15 mouse cellular contexts compared by ENCODE assay signal in the genomic region with DNA sequence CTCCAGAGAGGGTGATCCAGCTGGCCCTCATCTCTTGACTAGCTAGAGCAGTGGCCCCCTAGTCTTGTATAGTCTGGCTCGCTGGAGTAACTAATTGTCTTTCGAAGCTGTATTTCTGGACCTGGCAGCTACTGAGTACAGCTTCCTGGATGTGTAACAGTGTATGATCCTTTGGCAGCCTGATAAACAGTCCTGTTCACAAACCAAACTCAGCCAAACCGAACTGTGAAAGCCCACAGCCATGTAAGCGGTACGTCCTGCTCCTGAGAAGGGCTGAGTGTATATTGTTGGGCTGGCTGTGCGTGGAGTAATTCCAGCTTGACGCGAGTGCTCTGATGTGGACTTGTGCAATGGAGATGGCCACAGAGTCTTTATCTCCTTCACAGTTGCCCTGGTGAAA. TPM values are rescaled to one million over a fixed set of nuclear protein-coding genes. Genes with fewer than 3 reads are reported as not detected.
DNase-seq lines count a peak whose midpoint lies in the region; ATAC-seq lines count a peak whose summit lies in the region.
"Had no signal": no experiment of that assay in that cellular context is flagged by ENCODE, and none has a peak within 500 bp of the region (broad histone marks: within the 10 kb centered on the region; RNA-seq: fewer than 3 reads in every experiment).

No protein-coding gene starts in this region.

- 0 out of 2 replicates have a peak, but pooled peaks have one; percentile 7 for ATAC-seq in hindbrain, embryonic 15.5 days (ENCODE audit: low FRiP score, low read depth)
- no peak for ATAC-seq in hindbrain, embryonic 14.5 days (ENCODE audit: low FRiP score)
- ATAC-seq in stomach, embryonic 16.5 days (ENCODE audit: insufficient read depth, low FRiP score): no peak
- ATAC-seq: CD4-positive, CD25-positive, alpha-beta regulatory T cell, adult 4 months had no signal

- no peak overlapping the region for H3K4me2 ChIP-seq in hindbrain, embryonic 15.5 days
- H3K4me2 ChIP-seq in hindbrain, embryonic 14.5 days (replicated peaks): no peak overlapping the region
- no peak overlapping the region for H3K4me2 ChIP-seq in stomach, embryonic 16.5 days (ENCODE audit: low read depth, low read length)
- H3K4me2 ChIP-seq: heart, embryonic 13.5 days had no signal

- WGBS in hindbrain, embryonic 15.5 days: 83% methylated on average over 8 of the region's 8 CpGs
- WGBS in hindbrain, embryonic 14.5 days: 82% methylated on average over 8 of the region's 8 CpGs
- WGBS in limb, embryonic 10.5 days: 84% methylated on average over 8 of the region's 8 CpGs
- WGBS in stomach, embryonic 16.5 days: 44% methylated on average over 8 of the region's 8 CpGs

- no peak overlapping the region for H3K27ac ChIP-seq in hindbrain, embryonic 15.5 days (replicated peaks)
- H3K27ac ChIP-seq in hindbrain, embryonic 14.5 days: no peak overlapping the region
- peak overlapping the region; percentile 83 for H3K27ac ChIP-seq in limb, embryonic 10.5 days
- H3K27ac ChIP-seq in stomach, embryonic 16.5 days (ENCODE audit: low read length): peak overlapping the region; percentile 24; the same call in 1 of the 2 replicates
- H3K27ac ChIP-seq: heart, embryonic 13.5 days had no signal

- H3K36me3 ChIP-seq in hindbrain, embryonic 15.5 days: no peaks in the 10 kb centered on the region
- no peaks in the 10 kb centered on the region for H3K36me3 ChIP-seq in hindbrain, embryonic 14.5 days (replicated peaks; ENCODE audit: control insufficient read depth, insufficient read depth)
- no peaks in the 10 kb centered on the region for H3K36me3 ChIP-seq in limb, embryonic 10.5 days
- no peaks in the 10 kb centered on the region for H3K36me3 ChIP-seq in stomach, embryonic 16.5 days (ENCODE audit: control insufficient read depth, insufficient read depth, low read length)
- H3K36me3 ChIP-seq: heart, embryonic 13.5 days had no signal

- peaks cover 25% of the 10 kb centered on the region for H3K4me1 ChIP-seq in hindbrain, embryonic 15.5 days (replicated peaks)
- peaks cover 21% of the 10 kb centered on the region for H3K4me1 ChIP-seq in hindbrain, embryonic 14.5 days (replicated peaks; ENCODE audit: control insufficient read depth, insufficient read depth, low read length)
- peaks cover 95% of the 10 kb centered on the region for H3K4me1 ChIP-seq in limb, embryonic 10.5 days
- peaks cover 46% of the 10 kb centered on the region for H3K4me1 ChIP-seq in stomach, embryonic 16.5 days (ENCODE audit: control insufficient read depth, insufficient read depth, low read length)

- H3K9me3 ChIP-seq in hindbrain, embryonic 15.5 days: no peaks in the 10 kb centered on the region
- no peaks in the 10 kb centered on the region for H3K9me3 ChIP-seq in hindbrain, embryonic 14.5 days (ENCODE audit: control insufficient read depth, low read length)
- H3K9me3 ChIP-seq in limb, embryonic 10.5 days (replicated peaks): no peaks in the 10 kb centered on the region
- no peaks in the 10 kb centered on the region for H3K9me3 ChIP-seq in stomach, embryonic 16.5 days (replicated peaks; ENCODE audit: control insufficient read depth, low read length)
- H3K9me3 ChIP-seq: heart, embryonic 13.5 days had no signal

- no peak for DNase-seq in hindbrain, embryonic 14.5 days (ENCODE audit: low spot score)
- DNase-seq in retina, postnatal 1 day: peak; percentile 41
- no peak for DNase-seq in retina, embryonic 14.5 days (ENCODE audit: low spot score)
- no peak for DNase-seq in limb, embryonic 10.5 days (ENCODE audit: low spot score)
- no peak for DNase-seq in testis, postnatal 14 days (ENCODE audit: low spot score)
- DNase-seq in spleen, postnatal 36 days (ENCODE audit: low spot score in 2 of 2): no peak
- DNase-seq: cerebellum, adult 2 months; gastrocnemius, postnatal 10 days; kidney, postnatal 36 days; right cerebral cortex, postnatal 14 days; thymus, postnatal 4 days had no signal

- no peaks in the 10 kb centered on the region for H3K27me3 ChIP-seq in hindbrain, embryonic 15.5 days
- H3K27me3 ChIP-seq in hindbrain, embryonic 14.5 days (ENCODE audit: control insufficient read depth, insufficient read depth, low read length): no peaks in the 10 kb centered on the region
- H3K27me3 ChIP-seq in limb, embryonic 10.5 days (ENCODE audit: low read depth, poor library complexity, severe bottlenecking): 0 out of 2 replicates have a peak, but pooled peaks cover 3% of the 10 kb centered on the region
- H3K27me3 ChIP-seq in stomach, embryonic 16.5 days (ENCODE audit: control insufficient read depth, insufficient read depth, low read length): no peaks in the 10 kb centered on the region

- H3K4me3 ChIP-seq in hindbrain, embryonic 15.5 days: no peak overlapping the region
- H3K4me3 ChIP-seq in hindbrain, embryonic 14.5 days (replicated peaks; ENCODE audit: low read length): no peak overlapping the region
- no peak overlapping the region for H3K4me3 ChIP-seq in limb, embryonic 10.5 days
- no peak overlapping the region for H3K4me3 ChIP-seq in stomach, embryonic 16.5 days (replicated peaks; ENCODE audit: low read length)
- H3K4me3 ChIP-seq: heart, embryonic 13.5 days had no signal

- no peak overlapping the region for H3K9ac ChIP-seq in hindbrain, embryonic 15.5 days
- no peak overlapping the region for H3K9ac ChIP-seq in hindbrain, embryonic 14.5 days
- no peak overlapping the region for H3K9ac ChIP-seq in stomach, embryonic 16.5 days (ENCODE audit: low read length)
- H3K9ac ChIP-seq: heart, embryonic 13.5 days had no signal

RNA-seq across cellular contexts. Expression of a gene that starts 57.6 kb away (rescaled TPM):
- 56.8 and 61.4 TPM in 2 replicates for polyA plus RNA-seq in hindbrain, embryonic 15.5 days (2015; fragmentation: Nextera tagmentation; extraction: Ambion mirVana)
- 62.6 and 73.4 TPM in 2 replicates for polyA plus RNA-seq in hindbrain, embryonic 14.5 days (2014; fragmentation: Nextera tagmentation; extraction: Ambion mirVana)
- polyA plus RNA-seq in limb, embryonic 10.5 days (2016; fragmentation: Nextera tagmentation; extraction: Ambion mirVana): 106 and 159 TPM in 2 replicates
- polyA plus RNA-seq in stomach, embryonic 16.5 days (2015; fragmentation: Nextera tagmentation; extraction: Ambion mirVana): 449 and 542 TPM in 2 replicates
- polyA plus RNA-seq: CD4-positive, CD25-positive, alpha-beta regulatory T cell, adult 4 months had no signal

Comparison
In these comparisons a context has a peak if more than half of its experiments do, and no peak if none do; other contexts are left out.
1. H3K27ac ChIP-seq: peak in limb, embryonic 10.5 days (single experiment) and stomach, embryonic 16.5 days (single experiment); none in hindbrain, embryonic 15.5 days (single experiment) and hindbrain, embryonic 14.5 days (single experiment).